Mouse (Mus musculus): Measurements from ENCODE around the gene Wwc2.

DNA sequence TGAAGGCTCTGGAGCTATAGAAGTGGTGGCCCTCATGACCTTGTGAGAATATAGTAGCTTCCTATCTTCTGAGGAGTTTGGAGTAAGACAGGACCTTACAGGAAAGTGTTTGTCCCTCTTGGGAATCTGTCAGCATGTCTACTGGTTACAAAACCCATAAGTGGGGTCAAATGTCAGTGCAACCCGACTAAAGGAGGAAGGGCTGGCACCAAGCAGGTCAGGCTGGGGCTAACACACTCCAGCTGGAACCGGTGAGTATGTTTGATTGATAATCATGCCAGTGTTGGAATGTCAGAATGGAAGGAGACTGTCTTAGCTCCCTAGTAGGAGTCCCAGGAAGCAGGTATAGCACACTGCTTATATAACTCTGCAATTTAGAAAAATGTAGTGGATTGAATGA is 41.3 kb upstream of the Wwc2 start:
- TF ChIP-seq CTCF (IDR thresholded peaks at IDR 0.05; ENCODE audit: low read depth) (no peak), EP300 (IDR thresholded peaks at IDR 0.05; ENCODE audit: low read depth) (no peak)
